Mouse (Mus musculus): ENCODE measurements around the gene Gm3435.
"Not testable (repeated sequence)": the region's sequence is repeated elsewhere in the genome, so short reads cannot be mapped to it uniquely, and the experiment has no call there.

Gm3435 gene

GRCm38 (mm10) chr17:15009706-15010413 is at the start of gene Gm3435:
TSS of gene Gm3435 (plus strand) at chr17:15010176.
- not testable (repeated sequence) for DNase-seq

DNA sequence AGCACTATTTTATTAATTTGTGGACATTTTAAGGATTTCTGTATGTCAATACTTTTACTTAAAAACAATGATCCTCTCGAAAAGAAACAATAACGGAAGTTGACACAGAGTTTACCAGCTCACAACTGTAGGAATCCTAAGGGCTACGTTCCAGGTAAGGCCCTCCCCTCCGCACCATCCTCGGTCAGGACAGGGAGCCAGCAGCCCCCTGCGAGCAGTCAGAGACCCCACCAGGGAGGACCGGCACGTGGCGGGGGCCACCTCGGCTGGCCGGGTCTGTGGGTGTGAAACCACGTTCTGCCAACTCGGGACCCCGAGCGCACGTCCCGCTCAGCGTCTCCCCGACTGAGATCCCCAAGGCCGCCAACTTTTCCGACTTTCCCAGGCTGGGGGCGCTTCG is 49.5 kb upstream of the Gm3435 start:
- peak; percentile 32 for DNase-seq

DNA sequence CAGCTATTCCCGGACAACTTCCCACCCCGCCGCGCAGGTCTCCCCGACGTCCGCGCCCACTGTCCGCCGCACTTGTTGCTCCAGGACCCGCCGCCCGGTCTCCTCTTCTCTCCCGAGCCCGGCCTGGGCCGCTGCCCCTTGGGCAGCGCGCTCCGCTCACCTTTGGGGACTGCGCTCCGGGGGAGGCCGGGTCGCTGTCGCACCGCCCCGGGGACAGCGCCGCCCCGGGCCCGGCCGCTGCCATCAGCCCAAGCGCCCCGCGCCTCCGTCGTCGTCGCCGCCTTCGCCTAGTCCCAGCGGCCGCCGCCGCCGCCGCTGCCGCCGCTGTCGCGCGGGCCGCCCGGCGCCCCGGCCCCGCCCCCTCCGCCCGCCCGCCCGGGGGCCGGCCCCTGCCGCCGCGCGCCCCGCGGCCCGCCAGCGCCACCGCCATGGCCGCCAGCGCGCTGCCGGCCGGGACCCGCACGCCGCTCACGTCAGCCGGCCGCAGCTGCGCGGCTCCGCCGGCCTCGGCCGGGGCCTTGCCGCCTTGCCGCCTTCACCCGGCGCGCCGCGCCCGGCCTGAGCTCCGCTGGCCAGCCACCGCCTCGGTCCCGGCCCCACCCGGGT is 48.9 kb upstream of the Gm3435 start, which contains the start of gene Phf10:
TSS of gene Phf10 (minus strand) at position 323 of the 606 bp plus-strand sequence.
- DNase-seq: peak; percentile 38

DNA sequence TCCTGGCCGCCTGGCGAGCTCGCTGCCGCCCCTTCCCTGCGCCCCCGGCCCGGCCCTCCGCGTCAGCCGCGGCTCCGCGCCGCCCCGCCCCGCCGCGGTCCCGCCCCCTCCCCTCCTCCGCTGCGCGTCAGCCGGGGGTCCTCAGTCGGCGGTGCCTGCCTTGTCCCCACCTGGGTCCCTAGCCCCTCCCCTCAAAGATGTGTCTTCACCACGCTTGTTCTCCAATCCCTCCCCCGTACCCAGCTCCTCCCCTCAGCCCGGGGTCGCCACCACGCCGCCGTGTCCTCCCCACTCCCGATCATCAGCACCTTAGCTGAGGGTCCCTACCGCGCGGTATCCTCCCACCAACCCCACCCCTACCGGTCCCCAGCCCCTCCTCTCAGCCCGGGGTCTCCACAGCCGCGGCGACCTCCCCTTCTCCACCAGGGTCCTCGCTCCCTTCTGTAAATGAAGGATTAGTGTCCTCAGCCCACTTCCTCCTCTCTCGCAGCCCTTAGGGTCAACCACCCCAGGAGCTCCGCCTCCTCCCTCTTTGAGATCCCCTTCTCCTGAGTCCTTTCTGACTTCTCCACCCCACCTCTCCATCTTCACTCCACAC is 48.3 kb upstream of the Gm3435 start:
- DNase-seq: not testable (repeated sequence)

DNA sequence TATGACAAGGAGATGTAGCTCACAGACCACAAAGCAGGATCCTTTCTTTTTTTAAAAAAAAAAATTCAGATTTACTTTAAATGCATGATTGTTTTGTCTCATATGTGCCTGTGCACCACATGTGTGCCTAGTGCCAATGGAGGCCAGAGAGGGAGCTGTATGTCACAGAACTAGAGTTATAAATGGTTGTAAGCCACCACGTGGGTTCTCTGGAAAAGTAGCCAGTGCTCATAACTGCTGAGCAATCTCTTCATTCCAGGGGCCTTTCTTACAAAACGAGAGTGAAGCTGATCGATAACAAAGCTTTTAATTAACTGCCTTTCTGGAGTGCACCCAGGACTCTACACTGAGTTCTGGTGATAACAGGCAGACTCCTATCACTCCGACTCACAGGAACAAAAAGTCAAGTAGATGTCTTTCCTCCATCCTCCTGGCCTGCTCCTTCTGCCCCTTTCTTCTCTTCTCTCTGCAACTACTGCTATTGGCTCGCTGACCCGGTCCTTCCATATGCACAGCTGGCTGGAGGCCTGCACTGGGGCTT is 41.5 kb upstream of the Gm3435 start:
- not testable (repeated sequence) for DNase-seq

GRCm38 (mm10) chr17:14977718-14978361 is 32.1 kb upstream of the Gm3435 start:
- not testable (repeated sequence) for DNase-seq

DNA sequence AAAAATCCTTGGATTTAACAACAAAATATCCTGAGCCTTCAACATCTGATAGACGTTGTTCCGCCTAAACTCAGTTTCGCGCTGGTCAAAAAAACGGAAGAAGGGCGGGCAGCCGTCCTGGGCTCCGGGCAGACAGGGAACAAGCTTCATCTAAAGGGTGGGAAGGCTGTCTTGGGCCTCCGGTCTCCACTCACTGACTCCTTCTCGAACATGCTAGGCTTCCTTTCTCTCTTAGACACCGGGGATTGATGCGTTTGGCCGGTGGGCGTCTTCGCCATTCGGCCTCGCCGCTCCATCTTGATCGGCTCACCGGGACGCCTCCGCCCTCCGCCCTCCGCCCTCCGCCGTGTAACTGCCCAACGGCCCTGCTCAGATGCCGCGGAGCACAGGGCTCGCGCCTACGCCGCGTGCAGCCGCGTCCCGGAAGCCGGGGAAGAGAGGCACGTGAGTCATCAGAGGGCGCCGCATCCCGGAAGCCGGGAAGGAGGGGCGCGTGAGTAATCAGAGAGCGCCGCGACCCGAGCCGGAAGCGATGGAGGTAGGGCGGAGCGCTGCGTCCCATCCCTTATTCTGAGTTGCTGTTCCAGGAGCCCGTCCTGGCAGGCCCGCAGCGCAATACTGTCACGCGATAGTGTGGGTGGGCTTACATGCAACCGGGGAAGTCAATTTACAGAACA is 31.5 kb upstream of the Gm3435 start, which contains the start of the genes 9030025P20Rik and Gm3417:
TSS of gene 9030025P20Rik (plus strand) at position 107 of the 677 bp plus-strand sequence.
TSS of gene Gm3417 (minus strand) at position 429 of the 677 bp plus-strand sequence.
- DNase-seq: not testable (repeated sequence)

- not testable (repeated sequence) for DNase-seq
Observed at GRCm38 (mm10) chr17:14990116-14990702, 19.8 kb upstream of the Gm3435 start.

DNA sequence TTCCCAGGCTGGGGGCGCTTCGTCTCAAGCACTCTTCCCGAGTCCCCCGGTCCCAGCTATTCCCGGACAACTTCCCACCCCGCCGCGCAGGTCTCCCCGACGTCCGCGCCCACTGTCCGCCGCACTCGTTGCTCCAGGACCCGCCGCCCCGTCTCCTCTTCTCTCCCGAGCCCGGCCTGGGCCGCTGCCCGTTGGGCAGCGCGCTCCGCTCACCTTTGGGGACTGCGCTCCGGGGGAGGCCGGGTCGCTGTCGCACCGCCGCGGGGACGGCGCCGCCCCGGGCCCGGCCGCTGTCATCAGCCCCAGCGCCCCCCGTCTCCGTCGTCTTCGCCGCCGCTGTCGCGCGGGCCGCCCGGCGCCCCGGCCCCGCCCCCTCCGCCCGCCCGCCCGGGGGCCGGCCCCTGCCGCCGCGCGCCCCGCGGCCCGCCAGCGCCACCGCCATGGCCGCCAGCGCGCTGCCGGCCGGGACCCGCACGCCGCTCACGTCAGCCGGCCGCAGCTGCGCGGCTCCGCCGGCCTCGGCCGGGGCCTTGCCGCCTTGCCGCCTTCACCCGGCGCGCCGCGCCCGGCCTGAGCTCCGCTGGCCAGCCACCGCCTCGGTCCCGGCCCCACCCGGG is 17.3 kb upstream of the Gm3435 start:
- not testable (repeated sequence) for DNase-seq

GRCm38 (mm10) chr17:14993139-14993832 is 16.7 kb upstream of the Gm3435 start:
- not testable (repeated sequence) for DNase-seq

GRCm38 (mm10) chr17:14994140-14994539 is 15.8 kb upstream of the Gm3435 start:
- DNase-seq: not testable (repeated sequence)

DNA sequence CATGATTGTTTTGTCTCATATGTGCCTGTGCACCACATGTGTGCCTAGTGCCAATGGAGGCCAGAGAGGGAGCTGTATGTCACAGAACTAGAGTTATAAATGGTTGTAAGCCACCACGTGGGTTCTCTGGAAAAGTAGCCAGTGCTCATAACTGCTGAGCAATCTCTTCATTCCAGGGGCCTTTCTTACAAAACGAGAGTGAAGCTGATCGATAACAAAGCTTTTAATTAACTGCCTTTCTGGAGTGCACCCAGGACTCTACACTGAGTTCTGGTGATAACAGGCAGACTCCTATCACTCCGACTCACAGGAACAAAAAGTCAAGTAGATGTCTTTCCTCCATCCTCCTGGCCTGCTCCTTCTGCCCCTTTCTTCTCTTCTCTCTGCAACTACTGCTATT is 9.9 kb upstream of the Gm3435 start:
- not testable (repeated sequence) for DNase-seq

DNA sequence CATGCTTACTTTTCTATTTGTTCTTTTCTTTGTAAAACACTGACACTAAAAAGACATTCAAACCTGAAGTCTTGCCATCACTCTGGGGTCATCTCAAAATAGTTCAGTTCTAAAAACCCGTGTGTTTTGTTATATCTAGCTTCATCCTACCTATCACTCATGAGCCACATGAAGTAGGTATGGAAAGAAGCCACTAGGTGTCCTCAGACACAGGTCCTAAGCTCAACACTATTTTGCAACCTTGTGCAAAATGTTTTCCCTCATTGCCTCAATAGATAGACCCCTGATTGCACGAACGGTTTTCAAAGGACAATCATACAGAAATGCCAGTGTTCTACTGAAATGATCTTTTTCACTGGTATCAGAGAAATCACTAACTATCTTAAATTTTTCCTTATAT is 888 bp upstream of the Gm3435 start:
- DNase-seq: not testable (repeated sequence)

DNA sequence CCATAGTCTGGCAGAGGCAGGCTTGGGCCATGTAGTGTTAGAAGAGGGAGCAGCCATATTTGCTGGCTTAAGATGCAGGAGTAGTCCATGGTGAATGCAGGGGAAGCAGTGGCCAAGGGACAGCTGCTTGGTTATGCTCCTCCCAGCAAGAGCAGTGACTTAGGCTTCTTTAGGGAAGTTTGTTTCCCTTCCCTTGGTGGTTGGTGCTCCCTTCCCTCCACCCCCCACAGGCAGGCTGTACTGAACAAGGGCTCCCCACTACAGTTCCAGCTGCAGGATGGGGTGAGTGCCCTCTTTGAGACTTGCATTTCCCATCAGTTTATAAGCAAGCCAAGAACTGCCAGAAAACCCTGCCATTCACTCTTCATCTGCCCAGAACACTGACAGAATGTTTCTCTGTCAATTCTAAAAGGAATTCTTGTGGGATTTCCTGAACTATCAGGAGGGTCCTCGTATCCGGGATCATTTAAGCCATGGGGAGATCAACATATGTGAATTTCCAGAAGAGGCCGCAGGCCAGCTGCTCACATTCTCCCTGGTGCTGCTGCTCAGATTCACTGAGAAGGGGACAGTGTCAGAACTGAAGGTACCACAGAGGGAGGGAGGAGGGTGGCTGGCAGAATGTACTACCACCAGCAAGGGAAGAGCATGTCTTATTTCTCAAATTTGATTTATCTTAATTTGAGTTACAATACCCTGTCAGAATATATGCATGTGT is 11.7 kb downstream of the Gm3435 start:
- DNase-seq: not testable (repeated sequence)

DNA sequence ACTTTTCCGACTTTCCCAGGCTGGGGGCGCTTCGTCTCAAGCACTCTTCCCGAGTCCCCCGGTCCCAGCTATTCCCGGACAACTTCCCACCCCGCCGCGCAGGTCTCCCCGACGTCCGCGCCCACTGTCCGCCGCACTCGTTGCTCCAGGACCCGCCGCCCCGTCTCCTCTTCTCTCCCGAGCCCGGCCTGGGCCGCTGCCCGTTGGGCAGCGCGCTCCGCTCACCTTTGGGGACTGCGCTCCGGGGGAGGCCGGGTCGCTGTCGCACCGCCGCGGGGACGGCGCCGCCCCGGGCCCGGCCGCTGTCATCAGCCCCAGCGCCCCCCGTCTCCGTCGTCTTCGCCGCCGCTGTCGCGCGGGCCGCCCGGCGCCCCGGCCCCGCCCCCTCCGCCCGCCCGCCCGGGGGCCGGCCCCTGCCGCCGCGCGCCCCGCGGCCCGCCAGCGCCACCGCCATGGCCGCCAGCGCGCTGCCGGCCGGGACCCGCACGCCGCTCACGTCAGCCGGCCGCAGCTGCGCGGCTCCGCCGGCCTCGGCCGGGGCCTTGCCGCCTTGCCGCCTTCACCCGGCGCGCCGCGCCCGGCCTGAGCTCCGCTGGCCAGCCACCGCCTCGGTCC is 14.0 kb downstream of the Gm3435 start:
- DNase-seq: not testable (repeated sequence)

- DNase-seq: not testable (repeated sequence)
Observed at GRCm38 (mm10) chr17:15024502-15025193, 14.7 kb downstream of the Gm3435 start.

DNA sequence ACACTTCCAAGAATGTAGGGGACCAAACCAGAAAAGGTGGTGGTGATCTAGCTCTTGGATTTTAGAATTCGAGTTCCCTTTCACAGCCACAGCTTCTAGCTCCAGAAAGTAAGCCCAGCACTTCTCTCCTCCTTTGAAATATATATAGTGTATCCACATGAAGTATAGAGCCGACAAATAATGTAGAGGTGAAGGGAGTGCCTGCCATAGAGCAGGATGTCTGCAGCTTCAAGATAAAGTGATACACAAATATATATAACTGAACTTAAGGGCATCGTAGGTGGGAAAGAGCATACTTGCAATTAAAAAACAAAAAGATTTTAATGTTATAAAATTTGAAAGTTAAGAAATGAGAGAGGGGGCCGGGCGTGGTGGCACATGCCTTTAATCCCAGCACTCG is 15.5 kb downstream of the Gm3435 start:
- not testable (repeated sequence) for DNase-seq

- DNase-seq: not testable (repeated sequence)
Observed at GRCm38 (mm10) chr17:15031414-15031813, 21.4 kb downstream of the Gm3435 start.

GRCm38 (mm10) chr17:15040455-15040854 is 30.5 kb downstream of the Gm3435 start:
- not testable (repeated sequence) for DNase-seq
